In genomic region chr10:121625407-121626185, GRCm38 (mm10) we compare ENCODE assay signal across 7 mouse cellular contexts. TPM values are rescaled to one million over a fixed set of nuclear protein-coding genes. Genes with fewer than 3 reads are reported as not detected.
DNase-seq lines count a peak whose midpoint lies in the region; ATAC-seq and TF ChIP-seq lines count a peak whose summit lies in the region.

No protein-coding gene starts in this region.

- no peak for TF ChIP-seq POLR2A in spleen, adult 2 months (IDR thresholded peaks at IDR 0.05; ENCODE audit: low read depth, low read length)

- under 1% methylated on average over 41 of the region's 41 CpGs for WGBS in spleen, adult 2 months
- under 1% methylated on average over 41 of the region's 41 CpGs for WGBS in embryonic facial prominence, embryonic 11.5 days
- under 1% methylated on average over 41 of the region's 41 CpGs for WGBS in hindbrain, postnatal 0 days
- WGBS in midbrain, embryonic 11.5 days: under 1% methylated on average over 41 of the region's 41 CpGs

- H3K9ac ChIP-seq in embryonic facial prominence, embryonic 11.5 days (replicated peaks; ENCODE audit: low read length): peak overlapping the region; percentile 88
- peak overlapping the region; percentile 79 for H3K9ac ChIP-seq in hindbrain, postnatal 0 days (replicated peaks; ENCODE audit: low read length)
- H3K9ac ChIP-seq in midbrain, embryonic 11.5 days (ENCODE audit: low read length): peak overlapping the region; percentile 60

- no peaks in the 10 kb centered on the region for H3K27me3 ChIP-seq in spleen, adult 2 months (ENCODE audit: control insufficient read depth, insufficient read depth, low read length)
- no peaks in the 10 kb centered on the region for H3K27me3 ChIP-seq in embryonic facial prominence, embryonic 11.5 days (ENCODE audit: control insufficient read depth, insufficient read depth, low read length)
- no peaks in the 10 kb centered on the region for H3K27me3 ChIP-seq in hindbrain, postnatal 0 days (ENCODE audit: insufficient read depth, low read length)
- H3K27me3 ChIP-seq in midbrain, embryonic 11.5 days (ENCODE audit: control insufficient read depth, insufficient read depth, low read length): no peaks in the 10 kb centered on the region

- peak overlapping the region; percentile 70 for H3K27ac ChIP-seq in spleen, adult 2 months (ENCODE audit: insufficient read depth, low read length)
- H3K27ac ChIP-seq in embryonic facial prominence, embryonic 11.5 days (replicated peaks; ENCODE audit: low read depth, low read length): peak overlapping the region; percentile 81
- peak overlapping the region; percentile 90 for H3K27ac ChIP-seq in hindbrain, postnatal 0 days
- H3K27ac ChIP-seq in midbrain, embryonic 11.5 days (ENCODE audit: low read depth, low read length): peak overlapping the region; percentile 78

- H3K9me3 ChIP-seq in embryonic facial prominence, embryonic 11.5 days (replicated peaks; ENCODE audit: control insufficient read depth, low read length): no peaks in the 10 kb centered on the region
- no peaks in the 10 kb centered on the region for H3K9me3 ChIP-seq in hindbrain, postnatal 0 days (ENCODE audit: low read length)
- no peaks in the 10 kb centered on the region for H3K9me3 ChIP-seq in midbrain, embryonic 11.5 days (ENCODE audit: control insufficient read depth, low read length)

- ATAC-seq in embryonic facial prominence, embryonic 11.5 days (replicated peaks; ENCODE audit: insufficient number of reproducible peaks, low FRiP score, low TSS enrichment, low read depth): no peak; the same call in 1 of the 2 replicates
- ATAC-seq in hindbrain, postnatal 0 days: no peak
- no peak for ATAC-seq in midbrain, embryonic 11.5 days (ENCODE audit: low FRiP score)

- TF ChIP-seq CTCF in spleen, adult 2 months (IDR thresholded peaks at IDR 0.05; ENCODE audit: extremely low read depth, insufficient read depth, insufficient read length, insufficient replicate concordance): no peak
- TF ChIP-seq CTCF in hindbrain, postnatal 0 days (IDR thresholded peaks at IDR 0.05; ENCODE audit: low read depth): 0 out of 2 replicates have a peak, but pooled peaks have one; percentile 3

- peak in 1 of 2 experiments; percentile 8 for DNase-seq in spleen, adult 2 months (ENCODE audit: low read depth in 1 of 2, low spot score in 2 of 2)
- DNase-seq in spleen, adult 12 weeks (ENCODE audit: low spot score): no peak
- DNase-seq in embryonic facial prominence, embryonic 11.5 days (ENCODE audit: low spot score): peak; percentile 61
- DNase-seq in hindbrain, postnatal 0 days (ENCODE audit: low spot score): peak; percentile 28
- DNase-seq in midbrain, embryonic 11.5 days (ENCODE audit: low spot score, missing footprints): no peak
- DNase-seq in ovary, adult 18-20 months (ENCODE audit: low spot score): no peak
- DNase-seq in cerebellum, adult 9-10 months: no peak

- peaks cover 3% of the 10 kb centered on the region for H3K4me1 ChIP-seq in spleen, adult 2 months (ENCODE audit: control insufficient read depth, insufficient read depth, insufficient read length)
- no peaks in the 10 kb centered on the region for H3K4me1 ChIP-seq in embryonic facial prominence, embryonic 11.5 days (ENCODE audit: control insufficient read depth, insufficient read depth, low read length)
- 0 out of 2 replicates have a peak, but pooled peaks cover 4% of the 10 kb centered on the region for H3K4me1 ChIP-seq in hindbrain, postnatal 0 days (ENCODE audit: insufficient read depth, low read length)
- H3K4me1 ChIP-seq in midbrain, embryonic 11.5 days (ENCODE audit: control insufficient read depth, insufficient read depth, low read length): peaks cover 4% of the 10 kb centered on the region; the same call in 1 of the 2 replicates

- peak overlapping the region; percentile 54 for H3K4me2 ChIP-seq in embryonic facial prominence, embryonic 11.5 days (ENCODE audit: low read depth, low read length)
- H3K4me2 ChIP-seq in hindbrain, postnatal 0 days (ENCODE audit: low read depth, low read length): peak overlapping the region; percentile 62
- H3K4me2 ChIP-seq in midbrain, embryonic 11.5 days: peak overlapping the region; percentile 64

- H3K4me3 ChIP-seq in spleen, adult 2 months (ENCODE audit: extremely low read depth, insufficient read depth, insufficient read length): peak overlapping the region; percentile 87
- peak overlapping the region; percentile 87 for H3K4me3 ChIP-seq in embryonic facial prominence, embryonic 11.5 days (ENCODE audit: low read depth, low read length)
- peak overlapping the region; percentile 87 for H3K4me3 ChIP-seq in hindbrain, postnatal 0 days (ENCODE audit: low read length)
- peak overlapping the region; percentile 75 for H3K4me3 ChIP-seq in midbrain, embryonic 11.5 days (ENCODE audit: low read depth, low read length)

- peaks cover 6% of the 10 kb centered on the region for H3K36me3 ChIP-seq in spleen, adult 2 months (ENCODE audit: control insufficient read depth, insufficient read depth, low read length)
- peaks cover under 1% of the 10 kb centered on the region; the same call in 1 of the 2 replicates for H3K36me3 ChIP-seq in embryonic facial prominence, embryonic 11.5 days (replicated peaks; ENCODE audit: control insufficient read depth, insufficient read depth, low read depth, low read length)
- 0 out of 2 replicates have a peak, but pooled peaks cover 5% of the 10 kb centered on the region for H3K36me3 ChIP-seq in hindbrain, postnatal 0 days (ENCODE audit: insufficient read depth, low read length)
- no peaks in the 10 kb centered on the region for H3K36me3 ChIP-seq in midbrain, embryonic 11.5 days (ENCODE audit: control insufficient read depth, insufficient read depth, low read length)

RNA-seq across cellular contexts. Expression of gene Xpot, which starts 0.5 kb away (rescaled TPM):
- polyA plus RNA-seq in spleen, adult 2 months (2012; rRNA removed): 44.0 and 63.8 TPM in 2 replicates
- polyA plus RNA-seq in embryonic facial prominence, embryonic 11.5 days (2014; fragmentation: Nextera tagmentation; extraction: Ambion mirVana): 64.4 and 75.7 TPM in 2 replicates
- total RNA-seq in hindbrain, postnatal 0 days (2014; rRNA removed): 116 and 132 TPM in 2 replicates
- 24.0 and 30.2 TPM in 2 replicates for polyA plus RNA-seq in hindbrain, postnatal 0 days (2015; fragmentation: Nextera tagmentation; extraction: Ambion mirVana)
- polyA plus RNA-seq in midbrain, embryonic 11.5 days (2014; fragmentation: Nextera tagmentation; extraction: Ambion mirVana): 55.5 and 68.5 TPM in 2 replicates

RNA-seq across cellular contexts. Expression of gene D930020B18Rik, which starts 15.8 kb away (rescaled TPM):
- polyA plus RNA-seq in spleen, adult 2 months (2012; rRNA removed): 0.02 TPM in 1 of 2 replicates, not detected in the other
- polyA plus RNA-seq in embryonic facial prominence, embryonic 11.5 days (2014; fragmentation: Nextera tagmentation; extraction: Ambion mirVana): 1.4 and 1.8 TPM in 2 replicates
- total RNA-seq in hindbrain, postnatal 0 days (2014; rRNA removed): 0.11 and 0.26 TPM in 2 replicates
- 0.25 and 0.39 TPM in 2 replicates for polyA plus RNA-seq in hindbrain, postnatal 0 days (2015; fragmentation: Nextera tagmentation; extraction: Ambion mirVana)
- not detected in 2 replicates for polyA plus RNA-seq in midbrain, embryonic 11.5 days (2014; fragmentation: Nextera tagmentation; extraction: Ambion mirVana)

RNA-seq across cellular contexts. Expression of gene Tbk1, which starts 39.0 kb away (rescaled TPM):
- 8.6 and 9.8 TPM in 2 replicates for polyA plus RNA-seq in spleen, adult 2 months (2012; rRNA removed)
- 34.7 and 35.2 TPM in 2 replicates for polyA plus RNA-seq in embryonic facial prominence, embryonic 11.5 days (2014; fragmentation: Nextera tagmentation; extraction: Ambion mirVana)
- total RNA-seq in hindbrain, postnatal 0 days (2014; rRNA removed): 8.1 and 16.7 TPM in 2 replicates
- polyA plus RNA-seq in hindbrain, postnatal 0 days (2015; fragmentation: Nextera tagmentation; extraction: Ambion mirVana): 21.7 and 26.0 TPM in 2 replicates
- polyA plus RNA-seq in midbrain, embryonic 11.5 days (2014; fragmentation: Nextera tagmentation; extraction: Ambion mirVana): 34.0 and 35.7 TPM in 2 replicates

Comparison
In these comparisons a context has a peak if more than half of its experiments do, and no peak if none do; other contexts are left out.
1. DNase-seq: peak in embryonic facial prominence, embryonic 11.5 days (single experiment) and hindbrain, postnatal 0 days (single experiment); none in spleen, adult 12 weeks (single experiment), midbrain, embryonic 11.5 days (single experiment), ovary, adult 18-20 months (single experiment) and cerebellum, adult 9-10 months (single experiment).
2. Peak in every context shown above with its lines, with median percentiles within 50 percentile points of each other: H3K27ac ChIP-seq, H3K4me3 ChIP-seq, H3K4me2 ChIP-seq and H3K9ac ChIP-seq.